Mouse (Mus musculus): Measurements from ENCODE around the gene Peak1. TPM values are rescaled to one million over a fixed set of nuclear protein-coding genes. Genes with fewer than 3 reads are reported as not detected.

The Peak1 gene
- polyA plus RNA-seq, 1 experiment, result 1.2 TPM

GRCm38 (mm10) chr9:56263055-56263454 lies 154.8 kb downstream of the Peak1 start:
- Histone ChIP-seq H3K4me3 (replicated peaks) (no peak overlapping the region), H3K27me3 (replicated peaks) (no peaks in the 10 kb centered on the region), H3K9me3 (peaks cover 5% of the 10 kb centered on the region), H3K36me3 (replicated peaks; ENCODE audit: low read length) (peaks cover 24% of the 10 kb centered on the region), H3K4me1 (peaks cover 45% of the 10 kb centered on the region)
- TF ChIP-seq FLI1 (IDR thresholded peaks at IDR 0.05; ENCODE audit: low read length) (no peak), GATA1 (IDR thresholded peaks at IDR 0.05; ENCODE audit: borderline replicate concordance, low read length) (no peak)

- Histone ChIP-seq H3K9me3 (peaks cover 5% of the 10 kb centered on the region), H3K4me3 (replicated peaks) (peak overlapping the region; percentile 3), H3K36me3 (replicated peaks; ENCODE audit: low read length) (peaks cover 33% of the 10 kb centered on the region), H3K4me1 (peaks cover 27% of the 10 kb centered on the region), H3K27me3 (replicated peaks) (no peaks in the 10 kb centered on the region)
- TF ChIP-seq FLI1 (IDR thresholded peaks at IDR 0.05; ENCODE audit: low read length) (no peak), GATA1 (IDR thresholded peaks at IDR 0.05; ENCODE audit: borderline replicate concordance, low read length) (no peak)
Observed at GRCm38 (mm10) chr9:56260495-56261136, 157.3 kb downstream of the Peak1 start.

GRCm38 (mm10) chr9:56259790-56260494 lies 157.9 kb downstream of the Peak1 start:
- peaks cover 5% of the 10 kb centered on the region for H3K9me3 ChIP-seq
- TF ChIP-seq FLI1 (IDR thresholded peaks at IDR 0.05; ENCODE audit: low read length), result no peak
- TF ChIP-seq GATA1 (IDR thresholded peaks at IDR 0.05; ENCODE audit: borderline replicate concordance, low read length), result no peak
- H3K36me3 ChIP-seq (replicated peaks; ENCODE audit: low read length), result peaks cover 33% of the 10 kb centered on the region
- H3K4me1 ChIP-seq, result peaks cover 20% of the 10 kb centered on the region
- no peaks in the 10 kb centered on the region for H3K27me3 ChIP-seq (replicated peaks)
- H3K4me3 ChIP-seq (replicated peaks), result peak overlapping the region; percentile 3

GRCm38 (mm10) chr9:56258261-56258790 lies 159.5 kb downstream of the Peak1 start:
- peaks cover 4% of the 10 kb centered on the region for H3K4me1 ChIP-seq
- H3K4me3 ChIP-seq (replicated peaks), result no peak overlapping the region
- TF ChIP-seq FLI1 (IDR thresholded peaks at IDR 0.05; ENCODE audit: low read length) (no peak), GATA1 (IDR thresholded peaks at IDR 0.05; ENCODE audit: borderline replicate concordance, low read length) (no peak)

GRCm38 (mm10) chr9:56257227-56258000 lies 160.5 kb downstream of the Peak1 start:
- H3K9me3 ChIP-seq, result peaks cover 5% of the 10 kb centered on the region
- no peaks in the 10 kb centered on the region for H3K27me3 ChIP-seq (replicated peaks)
- no peaks in the 10 kb centered on the region for H3K4me1 ChIP-seq
- TF ChIP-seq GATA1 (IDR thresholded peaks at IDR 0.05; ENCODE audit: borderline replicate concordance, low read length) (no peak), FLI1 (IDR thresholded peaks at IDR 0.05; ENCODE audit: low read length) (no peak)
- H3K36me3 ChIP-seq (replicated peaks; ENCODE audit: low read length), result peaks cover 33% of the 10 kb centered on the region
- H3K4me3 ChIP-seq (replicated peaks), result no peak overlapping the region

More at GRCm38 (mm10) chr9:56258261-56258790, 159.5 kb downstream of the Peak1 start:
- H3K27me3 ChIP-seq (replicated peaks), result no peaks in the 10 kb centered on the region
- peaks cover 33% of the 10 kb centered on the region for H3K36me3 ChIP-seq (replicated peaks; ENCODE audit: low read length)
- peaks cover 5% of the 10 kb centered on the region for H3K9me3 ChIP-seq

GRCm38 (mm10) chr9:56255676-56256432 lies 162.0 kb downstream of the Peak1 start:
- H3K9me3 ChIP-seq, result peaks cover 5% of the 10 kb centered on the region
- H3K4me1 ChIP-seq, result no peaks in the 10 kb centered on the region
- no peaks in the 10 kb centered on the region for H3K27me3 ChIP-seq (replicated peaks)
- H3K4me3 ChIP-seq (replicated peaks), result no peak overlapping the region
- H3K36me3 ChIP-seq (replicated peaks; ENCODE audit: low read length), result peaks cover 33% of the 10 kb centered on the region
- TF ChIP-seq GATA1 (IDR thresholded peaks at IDR 0.05; ENCODE audit: borderline replicate concordance, low read length), result no peak
- no peak for TF ChIP-seq FLI1 (IDR thresholded peaks at IDR 0.05; ENCODE audit: low read length)

- no peaks in the 10 kb centered on the region for H3K27me3 ChIP-seq (replicated peaks)
- H3K36me3 ChIP-seq (replicated peaks; ENCODE audit: low read length), result peaks cover 44% of the 10 kb centered on the region
- no peaks in the 10 kb centered on the region for H3K9me3 ChIP-seq
- H3K4me1 ChIP-seq, result no peaks in the 10 kb centered on the region
- H3K4me3 ChIP-seq (replicated peaks), result no peak overlapping the region
- no peak for TF ChIP-seq GATA1 (IDR thresholded peaks at IDR 0.05; ENCODE audit: borderline replicate concordance, low read length)
- no peak for TF ChIP-seq FLI1 (IDR thresholded peaks at IDR 0.05; ENCODE audit: low read length)
Observed at GRCm38 (mm10) chr9:56244336-56244735, 173.5 kb downstream of the Peak1 start.

GRCm38 (mm10) chr9:56243885-56244284 lies 174.0 kb downstream of the Peak1 start:
- H3K27me3 ChIP-seq (replicated peaks), result no peaks in the 10 kb centered on the region
- no peak overlapping the region for H3K4me3 ChIP-seq (replicated peaks)
- no peaks in the 10 kb centered on the region for H3K9me3 ChIP-seq
- peaks cover 44% of the 10 kb centered on the region for H3K36me3 ChIP-seq (replicated peaks; ENCODE audit: low read length)
- no peaks in the 10 kb centered on the region for H3K4me1 ChIP-seq
- TF ChIP-seq FLI1 (IDR thresholded peaks at IDR 0.05; ENCODE audit: low read length) (no peak), GATA1 (IDR thresholded peaks at IDR 0.05; ENCODE audit: borderline replicate concordance, low read length) (no peak)

GRCm38 (mm10) chr9:56242686-56243085 lies 175.2 kb downstream of the Peak1 start:
- Histone ChIP-seq H3K4me3 (replicated peaks) (no peak overlapping the region), H3K27me3 (replicated peaks) (no peaks in the 10 kb centered on the region), H3K4me1 (no peaks in the 10 kb centered on the region), H3K36me3 (replicated peaks; ENCODE audit: low read length) (peaks cover 47% of the 10 kb centered on the region), H3K9me3 (no peaks in the 10 kb centered on the region)
- TF ChIP-seq FLI1 (IDR thresholded peaks at IDR 0.05; ENCODE audit: low read length) (no peak), GATA1 (IDR thresholded peaks at IDR 0.05; ENCODE audit: borderline replicate concordance, low read length) (no peak)
